Mouse (Mus musculus) lung, postnatal 0 days (tissue): ENCODE data around the gene Mmel1.

Experiments used
- CTCF ChIP-seq: IDR thresholded peaks from 2 replicates; pipeline ENCODE4 v1.5.1; 2016; ENCODE audit warnings: antibody characterized with exemption, mild to moderate bottlenecking
- EP300 ChIP-seq: IDR thresholded peaks from 2 replicates; pipeline ENCODE4 v1.6.1; 2016; ENCODE audit warnings: antibody characterized with exemption, mild to moderate bottlenecking, control low read depth

DNA sequence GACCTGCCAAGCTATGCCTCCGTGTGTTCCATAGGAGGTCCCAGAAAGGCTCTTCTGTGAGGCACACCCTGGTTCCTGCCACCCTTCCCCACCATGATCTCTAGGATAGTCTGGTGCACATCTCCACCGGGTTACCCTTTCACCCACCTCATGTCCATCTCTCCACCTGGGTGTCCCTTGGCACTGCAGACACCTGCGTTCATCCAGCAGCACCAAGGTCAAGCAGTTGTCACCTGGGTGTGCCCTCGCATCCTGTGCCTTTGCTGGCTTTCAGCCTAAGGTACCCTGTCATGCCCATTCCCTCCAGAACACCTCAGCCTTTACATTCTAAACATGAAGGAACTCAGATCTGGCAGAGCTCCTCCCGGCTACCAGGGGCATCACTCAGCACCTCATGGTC is 3.0 kb upstream of the Mmel1 start:
- TF ChIP-seq CTCF (no peak), EP300 (no peak)
